Mouse (Mus musculus): ENCODE data around the gene Pcyt1b. TPM values are rescaled to one million over a fixed set of nuclear protein-coding genes. Genes with fewer than 3 reads are reported as not detected.
A peak's percentile ranks its signal among the peaks of the same experiment; 100 is the strongest.

The Pcyt1b gene
- total RNA-seq (2015) (1.5 and 1.7 TPM in 2 replicates), total RNA-seq (2017) (1.5 and 2.9 TPM in 2 replicates)

DNA sequence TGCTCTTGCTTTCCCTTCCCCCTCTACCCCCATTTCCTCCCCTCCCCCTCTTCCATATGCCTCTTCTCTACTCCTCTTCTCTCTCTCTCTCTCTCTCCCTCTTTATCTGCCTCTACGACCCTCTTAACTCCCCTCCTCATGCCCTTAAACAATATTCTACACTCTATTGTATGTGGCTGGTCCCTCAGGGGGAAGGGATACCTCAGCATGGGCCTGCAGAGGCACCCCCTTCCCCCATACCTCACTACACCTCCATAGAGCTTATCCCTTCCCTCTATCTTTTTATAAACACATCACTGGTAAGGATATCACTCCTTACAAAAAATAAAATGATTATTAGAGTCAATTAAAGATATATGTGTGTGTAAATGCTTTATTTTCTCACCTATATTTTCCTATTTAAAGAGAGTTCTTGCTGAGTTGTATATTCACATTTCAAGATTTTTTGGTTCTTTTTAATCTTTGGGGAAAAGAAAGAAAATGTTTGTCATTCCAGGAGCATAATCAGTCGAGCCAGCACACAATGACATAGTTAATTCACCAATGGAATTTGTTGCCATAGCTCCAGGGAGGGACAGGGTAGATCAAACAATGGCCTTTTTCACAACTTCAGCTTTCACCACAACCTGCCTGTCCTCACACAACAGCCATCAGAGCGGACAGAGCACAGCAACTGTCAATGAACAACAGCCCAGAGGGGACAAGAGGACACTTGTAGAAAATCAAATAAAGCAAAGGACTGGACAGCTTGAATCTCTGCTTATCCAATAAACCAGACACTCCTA lies at the start of gene Pcyt1b:
Gene Pcyt1b, plus strand, starts transcription at position 646 of the 785 bp plus-strand sequence.
- 0 out of 2 replicates have a peak, but pooled peaks have one; percentile 11 for ATAC-seq (replicated peaks; ENCODE audit: poor library complexity)

DNA sequence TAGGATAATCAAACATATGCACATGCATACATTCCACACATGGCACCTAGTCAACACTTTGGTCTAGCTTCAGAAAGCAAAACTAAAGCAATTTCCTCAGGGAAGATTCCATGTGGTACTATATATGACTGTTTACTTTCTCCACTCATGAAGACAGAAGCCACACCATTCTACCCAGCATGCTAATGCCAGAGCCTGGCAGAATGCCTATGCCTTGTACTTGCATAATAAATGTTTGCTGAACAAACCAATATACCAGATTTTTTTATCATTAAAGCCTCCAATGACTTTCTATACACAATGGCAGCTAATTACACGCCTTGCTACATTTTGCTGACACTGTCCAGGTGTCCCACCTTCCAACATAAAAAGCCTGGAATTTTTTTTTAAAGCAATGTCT lies 24.4 kb upstream of the Pcyt1b start:
- ATAC-seq (replicated peaks; ENCODE audit: poor library complexity), result no peak

DNA sequence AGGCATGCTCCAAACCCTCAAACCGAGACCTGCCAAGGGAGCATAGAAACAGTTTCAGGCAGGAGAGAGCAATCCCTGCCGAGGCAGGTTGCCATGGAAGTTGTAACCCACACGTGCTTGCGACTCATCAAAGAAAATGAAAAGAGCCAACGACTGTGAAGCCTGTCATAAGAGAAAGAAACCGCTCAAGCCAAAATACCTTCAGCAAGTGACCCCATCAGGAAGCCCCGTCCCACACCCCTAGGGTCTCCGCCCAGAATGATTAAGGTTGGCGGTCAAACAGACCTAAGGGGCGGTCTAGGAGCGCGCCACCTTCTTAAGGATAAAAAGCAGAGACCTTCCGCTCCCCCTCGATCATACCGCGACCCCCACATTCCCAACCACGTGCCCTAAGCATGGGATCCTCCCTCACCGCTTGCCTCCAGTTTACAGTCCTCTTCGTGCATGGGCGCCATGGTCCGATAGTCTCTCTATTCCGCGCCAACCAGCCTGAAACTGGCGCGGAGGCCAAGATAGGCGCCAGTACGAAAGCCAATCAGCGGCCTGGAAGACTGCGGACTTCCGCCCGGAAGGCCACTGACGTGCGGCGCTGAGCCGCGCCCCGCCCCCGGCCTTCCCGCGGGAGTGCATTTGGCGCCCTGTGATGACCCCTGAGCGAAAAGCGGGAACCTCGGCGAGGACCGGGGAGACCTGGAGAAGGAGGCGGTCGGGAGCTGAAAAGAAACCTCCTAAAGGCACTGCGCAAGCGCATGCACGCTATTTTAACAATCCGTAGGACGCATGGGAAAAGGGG lies 22.8 kb upstream of the Pcyt1b start, which contains the start of gene Pola1:
Gene Pola1, minus strand, starts transcription at position 499 of the 793 bp plus-strand sequence.
- peak; percentile 97 for ATAC-seq (replicated peaks; ENCODE audit: poor library complexity)

DNA sequence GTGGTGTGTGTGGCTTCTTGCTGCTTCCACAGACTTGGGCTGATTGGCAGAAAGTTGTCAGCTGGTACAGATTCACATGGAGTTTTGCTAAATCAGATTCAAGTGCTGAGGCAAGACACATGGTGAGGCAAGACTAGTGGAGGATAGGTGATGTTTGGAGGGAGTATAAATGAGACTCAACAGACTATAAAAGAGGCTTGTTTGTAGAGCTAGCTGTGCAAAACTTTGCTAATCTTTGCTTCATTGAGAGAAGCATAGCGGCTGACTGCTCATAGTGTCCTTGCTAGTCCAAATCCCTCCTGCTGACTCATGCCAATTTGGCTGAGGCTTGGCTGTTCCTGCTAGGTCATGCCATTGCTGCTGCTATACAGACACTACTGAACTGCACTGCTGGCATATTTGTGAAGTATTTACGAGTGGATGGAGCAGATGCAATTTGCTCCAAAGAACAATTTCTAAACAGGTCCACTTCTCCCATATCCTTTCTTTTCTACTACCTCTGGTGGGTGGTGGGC lies 19.7 kb upstream of the Pcyt1b start:
- peak; percentile 36; the same call in 1 of the 2 replicates for ATAC-seq (replicated peaks; ENCODE audit: poor library complexity)

DNA sequence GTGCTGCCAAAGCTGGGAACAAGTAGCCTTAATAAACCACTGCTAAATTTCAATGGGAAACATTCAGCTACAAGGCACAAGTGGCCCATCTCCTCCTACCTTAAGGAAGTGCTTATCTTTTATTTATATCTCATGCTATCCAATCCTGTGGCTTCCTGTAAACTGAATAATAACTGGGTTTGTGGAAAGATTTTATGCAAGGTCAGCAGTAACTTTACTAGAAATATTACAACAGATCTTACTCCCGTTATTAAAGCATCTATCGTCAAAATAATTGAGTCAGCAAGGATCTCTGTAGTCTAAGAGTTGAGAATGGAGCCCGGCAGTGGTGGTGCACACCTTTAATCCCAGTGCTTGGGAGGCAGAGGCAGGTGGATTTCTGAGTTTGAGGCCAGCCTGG lies 11.1 kb upstream of the Pcyt1b start:
- ATAC-seq (replicated peaks; ENCODE audit: poor library complexity), result no peak

DNA sequence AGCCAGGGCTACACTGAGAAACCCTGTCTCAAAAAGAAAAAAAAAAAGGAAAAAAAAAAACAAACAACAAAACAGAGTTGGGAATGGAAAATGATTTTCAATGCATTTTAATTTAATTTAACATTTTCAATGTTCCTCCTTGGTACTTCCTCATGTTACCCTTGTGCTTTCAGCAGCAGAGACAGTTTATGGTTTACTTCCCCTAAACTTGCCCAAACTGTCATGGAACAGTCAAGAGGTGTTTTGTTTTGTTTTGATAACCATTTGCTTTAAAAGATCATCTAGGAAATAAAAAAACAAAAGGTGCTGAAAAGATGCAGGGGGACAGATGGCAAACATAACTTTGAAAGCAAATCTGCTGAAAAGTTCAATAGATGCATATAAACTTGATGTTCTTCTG lies 10.6 kb upstream of the Pcyt1b start:
- ATAC-seq (replicated peaks; ENCODE audit: poor library complexity), result no peak

DNA sequence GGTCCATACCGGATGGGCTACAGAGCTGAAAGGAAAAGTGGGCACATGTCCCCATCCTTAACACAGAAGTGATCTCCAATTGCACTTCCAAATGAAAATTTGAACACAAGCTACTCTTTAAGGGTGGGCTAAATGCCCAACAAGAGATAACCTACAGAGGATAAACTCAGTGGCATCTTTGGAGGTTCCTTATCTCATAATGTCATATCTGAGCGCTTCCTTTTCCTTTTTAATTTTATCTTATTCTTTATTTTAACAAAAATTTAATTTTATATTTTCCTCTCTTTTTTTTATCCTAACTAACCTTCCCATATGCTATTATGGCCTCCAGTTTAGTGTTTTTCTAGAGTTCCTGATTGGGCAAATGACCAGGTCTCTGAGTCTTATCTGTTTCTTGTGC lies 3.9 kb upstream of the Pcyt1b start:
- ATAC-seq (replicated peaks; ENCODE audit: poor library complexity), result no peak

DNA sequence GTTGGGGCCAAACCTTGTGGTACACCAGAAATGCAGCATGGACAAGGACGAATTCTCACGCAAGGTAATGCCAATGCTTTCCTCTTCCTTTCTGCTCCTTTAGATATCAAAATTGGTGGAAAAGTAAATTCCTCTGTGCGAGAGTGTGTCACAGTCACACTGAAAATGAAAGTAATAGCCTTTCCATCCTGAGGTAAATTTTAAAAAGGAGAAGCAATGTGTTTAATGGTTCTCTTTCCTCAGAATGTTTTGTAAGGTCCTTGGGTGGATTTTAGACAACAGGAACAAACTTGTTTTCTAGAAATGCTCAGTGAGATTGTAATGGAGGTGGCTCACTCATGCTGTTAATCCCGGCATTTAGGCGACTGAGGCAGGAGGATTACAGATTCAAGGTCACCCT lies 490 bp downstream of the Pcyt1b start:
- ATAC-seq (replicated peaks; ENCODE audit: poor library complexity), result peak; percentile 55

DNA sequence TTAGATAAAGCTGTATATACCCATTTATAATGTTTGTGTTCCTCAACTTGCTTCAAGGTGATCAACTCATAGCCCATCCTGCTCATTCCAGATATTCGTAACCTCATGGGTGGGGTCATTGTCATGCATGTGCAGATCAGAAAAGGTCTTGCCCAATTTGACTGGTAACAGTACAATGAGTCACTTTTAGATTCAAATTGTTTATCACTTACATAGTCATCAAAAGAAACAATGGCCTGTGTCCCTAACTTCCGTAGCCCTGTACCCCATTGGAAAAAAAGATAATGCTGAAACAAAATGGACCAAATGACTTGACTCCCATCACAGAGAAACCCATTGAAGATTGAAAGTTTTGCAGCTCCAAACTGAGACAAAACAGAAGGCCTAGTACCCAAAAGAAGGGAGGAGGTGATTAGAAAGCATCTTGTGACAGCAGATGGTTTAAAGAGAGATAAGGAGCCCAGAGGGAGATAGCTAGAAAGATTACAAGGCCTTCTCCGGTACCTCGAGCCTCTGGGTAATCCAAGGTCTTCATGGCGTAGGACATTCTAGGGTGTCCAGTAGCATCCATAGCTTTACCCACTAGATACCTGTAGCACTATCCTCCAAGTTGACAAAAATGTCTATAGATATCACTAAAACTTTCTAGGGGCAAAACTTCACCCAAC lies 9.4 kb downstream of the Pcyt1b start:
- ATAC-seq (replicated peaks; ENCODE audit: poor library complexity), result no peak

DNA sequence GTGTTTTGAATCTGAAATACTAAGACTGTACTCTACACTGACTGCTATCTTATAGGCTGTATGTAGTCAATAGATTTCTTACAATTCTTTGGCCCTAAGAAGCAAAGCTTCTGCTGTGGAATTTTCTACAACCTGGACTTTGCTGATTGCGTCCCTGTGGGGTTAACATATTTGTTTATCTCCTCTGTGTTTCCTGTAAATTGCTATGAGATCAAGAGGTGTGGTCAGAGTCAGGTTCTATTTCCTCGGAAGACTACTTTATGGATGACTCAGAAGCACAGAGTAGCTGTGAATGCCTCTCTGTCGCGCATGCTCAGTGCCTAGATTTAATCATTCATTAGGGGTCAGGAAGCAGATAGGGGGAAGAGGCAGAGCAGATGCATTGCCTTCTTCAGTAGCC lies 10.1 kb downstream of the Pcyt1b start:
- peak; percentile 70 for ATAC-seq (replicated peaks; ENCODE audit: poor library complexity)

DNA sequence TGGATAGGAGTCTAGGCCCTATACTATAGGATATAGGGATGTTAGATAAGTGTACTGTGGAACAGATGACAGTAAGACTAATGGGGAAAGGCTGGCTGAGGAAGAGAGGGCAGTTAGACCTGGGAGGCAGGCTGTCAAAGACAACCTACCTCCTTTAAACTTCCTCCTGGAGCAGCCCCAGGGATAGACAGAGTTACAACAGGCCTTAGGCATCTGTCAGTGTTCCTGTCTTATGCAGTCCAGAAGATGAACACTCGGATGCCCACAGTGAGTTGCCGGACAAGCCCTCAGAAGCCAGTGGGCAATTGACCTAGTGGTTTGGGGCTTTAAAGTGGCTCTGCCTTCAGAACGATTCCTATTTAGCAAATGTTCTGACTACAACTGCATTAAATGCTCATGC lies 19.8 kb downstream of the Pcyt1b start:
- peak; percentile 16; the same call in 1 of the 2 replicates for ATAC-seq (replicated peaks; ENCODE audit: poor library complexity)

DNA sequence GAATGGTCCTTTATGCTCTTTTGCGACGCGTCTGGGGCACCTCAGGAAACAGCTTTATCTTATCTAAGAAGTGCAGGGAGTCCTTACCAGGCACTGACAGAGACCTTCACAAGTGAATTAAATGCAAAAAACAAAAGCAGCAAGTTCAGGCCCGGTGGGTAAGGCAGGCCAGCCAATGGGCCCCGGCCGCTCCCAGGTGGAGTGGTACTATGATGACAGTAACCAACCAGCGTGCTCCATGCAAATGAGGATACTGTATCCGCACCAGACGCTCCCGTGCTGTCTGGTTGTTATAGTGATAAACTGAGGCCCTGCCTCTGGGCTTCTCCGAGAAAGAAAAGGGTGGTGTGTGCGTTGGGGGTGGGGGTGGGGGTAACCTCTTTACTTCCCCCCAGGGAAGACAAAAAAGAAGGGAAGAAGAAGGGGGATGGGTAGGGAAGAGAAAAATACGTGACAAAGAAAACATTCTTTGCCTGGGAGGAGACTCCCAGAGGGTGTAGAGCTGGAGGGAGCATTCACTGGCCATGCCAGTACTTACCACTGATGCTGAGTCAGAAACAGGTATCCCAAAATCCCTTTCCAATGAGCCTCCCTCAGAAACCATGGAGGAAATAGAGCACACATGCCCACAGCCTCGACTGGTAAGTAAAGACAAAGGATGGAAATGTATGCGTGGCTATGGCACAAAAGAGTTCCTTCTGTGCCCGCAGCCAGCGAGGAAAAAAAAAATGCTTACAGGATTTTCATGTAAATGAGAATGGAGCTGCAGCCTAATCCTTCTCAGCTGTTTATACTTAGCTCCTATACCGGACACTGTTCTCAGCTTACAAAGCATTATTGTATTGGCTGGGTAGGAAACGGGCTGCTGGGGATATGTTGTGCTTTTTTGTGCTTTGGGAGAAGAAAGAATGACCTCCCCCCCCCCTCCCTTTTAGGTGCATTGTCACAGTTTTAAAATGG lies 20.5 kb downstream of the Pcyt1b start:
- peak; percentile 99 for ATAC-seq (replicated peaks; ENCODE audit: poor library complexity)

DNA sequence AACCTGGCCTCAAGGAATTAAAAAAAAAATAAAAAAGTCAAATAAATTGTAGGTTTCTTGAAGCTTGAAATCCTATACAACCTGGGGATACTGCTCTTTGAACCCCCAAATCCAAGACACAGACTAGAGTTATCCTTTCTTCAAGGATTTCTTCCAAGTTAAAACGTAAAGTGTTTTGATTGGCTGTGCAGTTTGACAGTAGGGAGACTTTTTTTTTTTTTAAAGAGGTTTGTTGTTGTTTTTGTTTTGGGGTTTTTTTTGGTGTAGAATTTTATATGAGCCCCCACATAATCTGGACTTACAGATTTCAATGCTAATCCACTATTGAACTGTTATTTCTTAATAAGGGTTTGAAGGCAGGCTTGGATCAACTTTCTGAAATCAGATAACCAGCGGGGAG lies 21.6 kb downstream of the Pcyt1b start:
- no peak for ATAC-seq (replicated peaks; ENCODE audit: poor library complexity)

DNA sequence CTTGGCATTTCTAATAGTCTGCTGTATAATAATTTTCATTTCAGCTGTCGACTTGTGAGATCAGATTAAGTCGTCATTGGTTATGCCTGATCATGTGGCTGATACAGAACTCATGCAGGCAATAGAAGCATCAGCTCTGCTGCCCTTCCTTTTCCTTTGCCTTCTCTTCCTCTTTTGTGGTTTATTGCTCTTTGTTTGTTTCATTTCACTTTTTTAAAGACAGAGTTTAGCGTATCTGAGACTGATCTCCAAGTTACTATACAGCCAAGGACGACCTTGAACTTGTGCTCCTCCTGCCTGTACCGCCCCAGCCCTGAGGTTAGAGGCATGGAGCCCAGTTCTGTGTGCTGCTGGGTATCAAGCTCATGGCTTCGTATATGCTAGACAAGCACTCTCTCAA lies 34.6 kb downstream of the Pcyt1b start:
- peak; percentile 86 for ATAC-seq (replicated peaks; ENCODE audit: poor library complexity)

DNA sequence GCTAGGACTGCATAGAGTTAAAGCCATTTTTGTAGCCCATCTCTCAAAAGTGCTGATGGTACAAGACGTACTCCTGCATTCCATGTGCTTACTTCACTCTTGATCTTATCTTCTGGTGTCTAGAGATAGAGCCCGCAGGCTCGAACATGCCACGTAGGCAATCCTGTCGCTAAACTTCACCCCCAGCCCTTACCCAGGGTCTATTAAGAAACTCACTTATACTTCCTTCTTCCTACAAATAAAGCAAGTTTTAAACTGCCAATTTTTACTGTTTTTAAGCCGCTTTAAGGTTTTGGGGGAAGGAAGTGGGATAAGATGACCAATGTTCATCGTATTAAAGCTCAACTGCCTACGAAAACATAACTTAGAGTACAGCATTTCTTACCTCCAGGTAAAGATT lies 36.0 kb downstream of the Pcyt1b start:
- ATAC-seq (replicated peaks; ENCODE audit: poor library complexity), result peak; percentile 54

DNA sequence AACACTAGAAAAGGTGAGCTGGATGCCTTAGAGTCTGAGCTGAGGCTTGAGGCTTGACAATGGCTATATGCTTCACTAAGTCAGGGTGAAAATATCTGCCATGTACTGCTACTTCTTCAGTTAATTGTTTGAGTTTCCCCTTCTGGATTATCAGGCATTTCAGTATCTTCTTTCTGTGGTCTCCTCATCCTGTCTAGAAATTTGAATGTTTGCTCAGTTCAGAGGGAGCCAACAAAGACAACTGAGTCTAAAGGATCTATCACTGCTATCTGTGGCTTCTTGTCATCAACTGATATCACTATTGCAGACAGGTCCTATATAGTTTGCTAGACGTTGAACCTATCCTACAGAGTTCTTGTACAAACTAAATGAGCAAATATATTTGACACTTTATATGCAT lies 42.9 kb downstream of the Pcyt1b start:
- ATAC-seq (replicated peaks; ENCODE audit: poor library complexity), result no peak

DNA sequence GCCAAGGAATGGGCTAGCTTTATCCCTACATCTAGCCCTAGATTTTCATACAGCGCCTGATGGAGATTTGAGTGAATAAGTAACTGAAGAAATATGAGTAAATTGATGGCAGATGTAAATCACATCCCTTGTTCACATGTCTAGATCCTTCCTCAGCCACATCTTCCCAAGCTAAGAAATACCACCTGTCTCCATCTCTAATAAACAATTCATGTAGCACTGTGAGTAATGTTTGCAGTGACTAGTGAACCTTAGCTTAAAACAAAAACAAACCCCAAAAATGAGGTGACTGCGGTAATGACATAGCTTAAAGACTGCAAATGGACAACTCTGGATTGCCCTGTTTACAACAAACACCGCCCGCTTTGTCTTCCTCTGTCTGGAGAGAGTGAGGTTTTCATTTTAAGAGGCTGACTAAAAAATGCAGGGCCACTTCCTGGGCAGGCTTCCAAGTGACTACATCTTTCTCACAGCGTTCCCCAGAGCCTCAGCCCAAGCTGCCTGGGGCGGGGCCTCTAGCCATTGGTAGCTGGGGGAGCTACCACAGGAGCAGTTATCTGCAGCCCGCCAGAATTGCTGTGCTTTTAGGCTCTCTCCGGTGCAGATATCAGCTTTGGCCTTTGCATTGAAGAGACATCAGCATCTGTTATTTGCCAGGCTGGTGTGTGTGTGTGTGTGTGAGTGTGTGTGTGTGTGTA lies 46.0 kb downstream of the Pcyt1b start:
- ATAC-seq (replicated peaks; ENCODE audit: poor library complexity), result peak; percentile 100

DNA sequence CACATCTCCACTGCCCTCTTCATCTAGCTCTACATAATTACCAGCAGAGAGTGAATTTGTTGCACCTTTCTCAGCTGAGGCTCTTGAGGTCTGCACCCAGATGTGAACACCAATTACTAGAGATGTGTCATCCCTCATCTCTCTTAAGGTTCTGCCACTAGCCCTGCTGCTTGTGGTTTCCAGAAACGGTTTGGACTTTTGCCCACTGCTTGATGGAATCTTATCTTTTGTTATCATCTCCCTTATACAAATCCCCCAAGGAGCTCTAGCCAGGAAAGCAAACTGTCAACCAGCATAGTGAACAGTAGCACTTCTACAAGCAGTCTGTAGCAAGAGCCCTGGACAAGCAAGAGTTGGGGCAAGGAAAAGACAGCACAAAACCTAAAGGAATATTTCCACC lies 57.9 kb downstream of the Pcyt1b start:
- ATAC-seq (replicated peaks; ENCODE audit: poor library complexity), result no peak

DNA sequence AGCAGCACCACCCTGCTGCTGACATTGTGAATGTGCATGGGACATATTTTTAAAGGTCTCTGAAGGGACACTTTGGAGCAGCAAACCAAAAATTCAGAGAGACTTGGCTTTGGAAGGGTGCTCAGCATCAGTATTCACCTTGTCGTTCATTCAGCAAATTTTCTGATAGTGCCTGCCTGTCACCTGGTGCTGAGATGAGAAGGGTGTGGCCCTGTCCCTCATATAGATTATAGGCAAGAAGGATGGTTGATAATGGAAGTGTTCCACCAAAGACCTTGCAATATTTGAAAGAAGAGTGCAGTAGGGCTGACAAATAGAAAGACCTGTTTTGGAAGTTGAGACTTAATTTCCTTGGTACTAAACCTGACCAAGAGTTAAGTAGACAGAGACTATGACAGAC lies 74.9 kb downstream of the Pcyt1b start:
- ATAC-seq (replicated peaks; ENCODE audit: poor library complexity), result no peak
